Mouse (Mus musculus) stomach, embryonic 16.5 days (tissue): ENCODE measurements at regions not wholly inside any gene's neighbourhood (a gene's known extent, or its start where the extent isn't known, plus 50 kb on each side); places are given as distances from the start of the nearest gene placed in this dataset.

ENCODE experiments used
- ATAC-seq: fragments of 200-750 bp; cut with Nextera tagmentation; 2 replicates; pipeline ENCODE4 v1.8.0; 2017; ENCODE audit warnings: moderate number of reproducible peaks, moderate TSS enrichment; ENCODE audit not compliant: insufficient read depth, low FRiP score
- H3K27ac ChIP-seq: fragments of 300-500 bp; sonication (generic); 2 replicates; pipeline ENCODE4 v1.5.1; 2014; ENCODE audit warnings: low read length
- H3K27me3 ChIP-seq: fragments of 300-500 bp; sonication (generic); 2 replicates; pipeline ENCODE4 v1.6.1; 2014; ENCODE audit warnings: low read length, control low read depth, mixed read lengths; ENCODE audit not compliant: control insufficient read depth, insufficient read depth
- H3K36me3 ChIP-seq: fragments of 300-500 bp; sonication (generic); 2 replicates; pipeline ENCODE4 v1.6.1; 2014; ENCODE audit warnings: low read length; ENCODE audit not compliant: control insufficient read depth, insufficient read depth
- H3K4me1 ChIP-seq: fragments of 300-500 bp; sonication (generic); 2 replicates; pipeline ENCODE4 v1.6.1; 2014; ENCODE audit warnings: low read length, control low read depth, mixed read lengths; ENCODE audit not compliant: control insufficient read depth, insufficient read depth
- H3K4me2 ChIP-seq: fragments of 300-500 bp; sonication (generic); 2 replicates; pipeline ENCODE4 v1.6.1; 2014; ENCODE audit warnings: low read depth, low read length, mixed read lengths
- H3K4me3 ChIP-seq: fragments of 300-500 bp; sonication (generic); replicated peaks from 2 replicates; pipeline ENCODE4 v1.5.1; 2014; ENCODE audit warnings: mild to moderate bottlenecking, low read length
- H3K9ac ChIP-seq: fragments of 300-500 bp; sonication (generic); 2 replicates; pipeline ENCODE4 v1.6.1; 2014; ENCODE audit warnings: low read length
- H3K9me3 ChIP-seq: fragments of 300-500 bp; sonication (generic); replicated peaks from 2 replicates; pipeline ENCODE4 v1.6.1; 2016; ENCODE audit warnings: low read length, control low read depth; ENCODE audit not compliant: control insufficient read depth
- WGBS: fragments of 180-500 bp; shearing (Covaris S2); extraction: QIAGEN DNeasy Blood & Tissue Kit; methylation state at CpG from one replicate; pipeline ENCODE4 v1.1.7; 2014; 5-methylcytosine and 5-hydroxymethylcytosine counted together

GRCm38 (mm10) chr9:61638908-61639307 lies 266.7 kb downstream of the Tle3 start:
- 73% methylated on average over 11 of the region's 11 CpGs for WGBS
- ATAC-seq: 0 out of 2 replicates have a peak, but pooled peaks have one; percentile 44
- no peak overlapping the region for H3K27ac ChIP-seq

GRCm38 (mm10) chr9:61633936-61634335 lies 261.8 kb downstream of the Tle3 start:
- no peak overlapping the region for H3K4me3 ChIP-seq
- H3K9ac ChIP-seq: no peak overlapping the region
- no peaks in the 10 kb centered on the region for H3K4me1 ChIP-seq
- no peaks in the 10 kb centered on the region for H3K36me3 ChIP-seq
- WGBS: 83% methylated on average over 9 of the region's 9 CpGs
- no peak overlapping the region for H3K4me2 ChIP-seq
- H3K27me3 ChIP-seq: 0 out of 2 replicates have a peak, but pooled peaks cover 2% of the 10 kb centered on the region
- H3K27ac ChIP-seq: no peak overlapping the region
- no peaks in the 10 kb centered on the region for H3K9me3 ChIP-seq
- ATAC-seq: no peak

More at GRCm38 (mm10) chr9:61638908-61639307, 266.7 kb downstream of the Tle3 start:
- Histone ChIP-seq H3K4me3 (no peak overlapping the region), H3K9ac (no peak overlapping the region), H3K27me3 (0 out of 2 replicates have a peak, but pooled peaks cover 2% of the 10 kb centered on the region), H3K4me2 (no peak overlapping the region), H3K9me3 (no peaks in the 10 kb centered on the region), H3K4me1 (no peaks in the 10 kb centered on the region; the same call in 1 of the 2 replicates), H3K36me3 (no peaks in the 10 kb centered on the region)

- 87% methylated on average over 3 of the region's 3 CpGs for WGBS
- H3K4me2 ChIP-seq: no peak overlapping the region
- ATAC-seq: no peak
These were observed 260.4 kb downstream of the Tle3 start for GRCm38 (mm10) chr9:61632602-61633001.

GRCm38 (mm10) chr9:61631097-61631496 lies 258.9 kb downstream of the Tle3 start:
- H3K27me3 ChIP-seq: no peaks in the 10 kb centered on the region
- no peak overlapping the region for H3K4me3 ChIP-seq
- 76% methylated on average over 7 of the region's 7 CpGs for WGBS
- H3K4me1 ChIP-seq: no peaks in the 10 kb centered on the region
- H3K9ac ChIP-seq: no peak overlapping the region
- no peaks in the 10 kb centered on the region for H3K36me3 ChIP-seq
- H3K27ac ChIP-seq: no peak overlapping the region
- H3K9me3 ChIP-seq: no peaks in the 10 kb centered on the region
- H3K4me2 ChIP-seq: no peak overlapping the region
- no peak for ATAC-seq

More at GRCm38 (mm10) chr9:61632602-61633001, 260.4 kb downstream of the Tle3 start:
- Histone ChIP-seq H3K27me3 (0 out of 2 replicates have a peak, but pooled peaks cover 2% of the 10 kb centered on the region), H3K9me3 (no peaks in the 10 kb centered on the region), H3K27ac (no peak overlapping the region), H3K36me3 (no peaks in the 10 kb centered on the region), H3K9ac (no peak overlapping the region), H3K4me3 (no peak overlapping the region), H3K4me1 (no peaks in the 10 kb centered on the region)

GRCm38 (mm10) chr9:61627801-61628574 lies 255.8 kb downstream of the Tle3 start:
- WGBS: 74% methylated on average over 6 of the region's 6 CpGs
- Histone ChIP-seq H3K27ac (no peak overlapping the region), H3K36me3 (no peaks in the 10 kb centered on the region), H3K27me3 (no peaks in the 10 kb centered on the region), H3K4me2 (no peak overlapping the region), H3K4me1 (no peaks in the 10 kb centered on the region), H3K9ac (no peak overlapping the region), H3K4me3 (no peak overlapping the region), H3K9me3 (no peaks in the 10 kb centered on the region)
- ATAC-seq: no peak

GRCm38 (mm10) chr9:61622933-61623332 lies 250.8 kb downstream of the Tle3 start:
- ATAC-seq: no peak
- H3K4me3 ChIP-seq: no peak overlapping the region
- no peaks in the 10 kb centered on the region for H3K4me1 ChIP-seq
- no peak overlapping the region for H3K4me2 ChIP-seq
- no peaks in the 10 kb centered on the region for H3K36me3 ChIP-seq
- no peak overlapping the region for H3K27ac ChIP-seq
- no peaks in the 10 kb centered on the region for H3K9me3 ChIP-seq
- H3K9ac ChIP-seq: no peak overlapping the region
- 49% methylated on average over 7 of the region's 7 CpGs for WGBS
- H3K27me3 ChIP-seq: no peaks in the 10 kb centered on the region

- 80% methylated on average over 5 of the region's 5 CpGs for whole genome bisulfite sequencing
- Histone ChIP-seq H3K4me2 (no peak overlapping the region), H3K9me3 (no peaks in the 10 kb centered on the region), H3K27ac (no peak overlapping the region), H3K4me1 (no peaks in the 10 kb centered on the region), H3K4me3 (no peak overlapping the region), H3K27me3 (no peaks in the 10 kb centered on the region), H3K36me3 (no peaks in the 10 kb centered on the region), H3K9ac (no peak overlapping the region)
- no peak for ATAC-seq
These were observed 249.8 kb downstream of the Tle3 start for GRCm38 (mm10) chr9:61621939-61622338.

- no peaks in the 10 kb centered on the region for H3K27me3 ChIP-seq
- H3K4me2 ChIP-seq: no peak overlapping the region
- no peaks in the 10 kb centered on the region for H3K9me3 ChIP-seq
- no peak for ATAC-seq
- H3K27ac ChIP-seq: no peak overlapping the region
- H3K36me3 ChIP-seq: no peaks in the 10 kb centered on the region
- H3K4me1 ChIP-seq: no peaks in the 10 kb centered on the region
- H3K4me3 ChIP-seq: no peak overlapping the region
- WGBS: 50% methylated on average over 2 of the region's 2 CpGs
- no peak overlapping the region for H3K9ac ChIP-seq
These were observed 248.6 kb downstream of the Tle3 start for GRCm38 (mm10) chr9:61620786-61621185.

- no peaks in the 10 kb centered on the region for H3K4me1 ChIP-seq
- WGBS: 69% methylated on average over 4 of the region's 4 CpGs
- H3K9ac ChIP-seq: no peak overlapping the region
- H3K4me3 ChIP-seq: no peak overlapping the region
- H3K4me2 ChIP-seq: no peak overlapping the region
- no peaks in the 10 kb centered on the region for H3K36me3 ChIP-seq
- H3K27me3 ChIP-seq: no peaks in the 10 kb centered on the region
- ATAC-seq: no peak
- no peaks in the 10 kb centered on the region for H3K9me3 ChIP-seq
- H3K27ac ChIP-seq: no peak overlapping the region
These were observed 247.9 kb downstream of the Tle3 start for GRCm38 (mm10) chr9:61620105-61620504.
